Mouse (Mus musculus) heart, postnatal 0 days (tissue): ENCODE results near the gene Marcks. TPM values are rescaled to one million over a fixed set of nuclear protein-coding genes. Genes with fewer than 3 reads are reported as not detected.
A peak's percentile ranks its signal among the peaks of the same experiment; 100 is the strongest.

Source experiments
- ATAC-seq: fragments of 200-750 bp; cut with Nextera tagmentation; 2 replicates; pipeline ENCODE4 v1.8.0; 2017; ENCODE audit warnings: low read depth, moderate number of reproducible peaks, moderate library complexity; ENCODE audit not compliant: insufficient read depth
- DNase-seq: peaks from one replicate; pipeline ENCODE4 v3.0.0-alpha.2; 2016; ENCODE audit warnings: low spot score
- H3K27ac ChIP-seq: fragments of 300-500 bp; sonication (generic); 2 replicates; pipeline ENCODE4 v1.5.1; 2014; ENCODE audit warnings: low read depth, mild to moderate bottlenecking
- H3K27me3 ChIP-seq: fragments of 300-500 bp; sonication (generic); 2 replicates; pipeline ENCODE4 v1.6.1; 2014; ENCODE audit warnings: low read length, mixed read lengths; ENCODE audit not compliant: control insufficient read depth, insufficient read depth
- H3K36me3 ChIP-seq: fragments of 300-500 bp; sonication (generic); replicated peaks from 2 replicates; pipeline ENCODE4 v1.6.1; 2014; ENCODE audit warnings: low read length, mixed read lengths; ENCODE audit not compliant: control insufficient read depth, insufficient read depth
- H3K4me1 ChIP-seq: fragments of 300-500 bp; sonication (generic); 2 replicates; pipeline ENCODE4 v1.6.1; 2014; ENCODE audit warnings: antibody characterized with exemption; ENCODE audit not compliant: control insufficient read depth, insufficient read depth
- H3K4me2 ChIP-seq: fragments of 300-500 bp; sonication (generic); 2 replicates; pipeline ENCODE4 v1.6.1; 2014; ENCODE audit warnings: low read depth, mild to moderate bottlenecking, low read length, moderate library complexity
- H3K4me3 ChIP-seq: fragments of 300-500 bp; sonication (generic); 2 replicates; pipeline ENCODE4 v1.5.1; 2014; ENCODE audit warnings: low read depth, low read length
- H3K9ac ChIP-seq: fragments of 300-500 bp; sonication (generic); replicated peaks from 2 replicates; pipeline ENCODE4 v1.6.1; 2014; ENCODE audit warnings: low read depth, low read length, mixed read lengths
- H3K9me3 ChIP-seq: fragments of 300-500 bp; sonication (generic); replicated peaks from 2 replicates; pipeline ENCODE4 v1.6.1; 2016; ENCODE audit warnings: low read length; ENCODE audit not compliant: control insufficient read depth
- CTCF ChIP-seq: IDR thresholded peaks from 2 replicates; pipeline ENCODE4 v1.5.1; 2016; ENCODE audit warnings: antibody characterized with exemption, control low read depth, low read depth
- EP300 ChIP-seq: IDR thresholded peaks from 2 replicates; pipeline ENCODE4 v1.6.1; 2016; ENCODE audit warnings: antibody characterized with exemption, low read depth
- WGBS: fragments of 180-500 bp; shearing (Covaris S2); extraction: QIAGEN DNeasy Blood & Tissue Kit; methylation state at CpG from one replicate; pipeline ENCODE4 v1.1.7; 2014; 5-methylcytosine and 5-hydroxymethylcytosine counted together
- polyA plus RNA-seq: library from polyadenylated mRNA; unstranded; fragments of >200 nt; fragmentation: Nextera tagmentation; extraction: Ambion mirVana; gene quantifications from 2 replicates; pipeline ENCODE4 v1.2.1, GENCODE M21; 2015
- total RNA-seq: library from RNA; depleted of rRNA; stranded (reverse); fragments of >200 nt; gene quantifications from 2 replicates; pipeline ENCODE4 v1.2.3, GENCODE M21; 2014; ENCODE audit warnings: low replicate concordance

Gene Marcks
- total and polyA plus RNA-seq, 2 experiments from 2014 or later = 38.3 to 56.9 TPM

GRCm38 (mm10) chr10:37148016-37148415, 9.3 kb upstream of the Marcks start:
- Histone ChIP-seq H3K4me2 (no peak overlapping the region), H3K4me3 (no peak overlapping the region), H3K9me3 (no peaks in the 10 kb centered on the region), H3K27ac (no peak overlapping the region), H3K4me1 (no peaks in the 10 kb centered on the region), H3K9ac (no peak overlapping the region), H3K27me3 (no peaks in the 10 kb centered on the region), H3K36me3 (no peaks in the 10 kb centered on the region)
- ATAC-seq (no peak), DNase-seq (no peak)
- TF ChIP-seq CTCF (no peak), EP300 (no peak)
- 63% methylated on average over 3 of the region's 3 CpGs for WGBS

- H3K9ac ChIP-seq = no peak overlapping the region
- H3K36me3 ChIP-seq = no peaks in the 10 kb centered on the region
- H3K9me3 ChIP-seq = no peaks in the 10 kb centered on the region
- no peaks in the 10 kb centered on the region for H3K27me3 ChIP-seq
- TF ChIP-seq CTCF = no peak
- TF ChIP-seq EP300 = no peak
- no peak for ATAC-seq
- H3K4me1 ChIP-seq = no peaks in the 10 kb centered on the region
- H3K27ac ChIP-seq = no peak overlapping the region
- WGBS = 65% methylated on average over 1 of the region's 1 CpGs
- DNase-seq = no peak
- no peak overlapping the region for H3K4me3 ChIP-seq
- H3K4me2 ChIP-seq = no peak overlapping the region
Measured at GRCm38 (mm10) chr10:37145456-37145855, 6.7 kb upstream of the Marcks start.

GRCm38 (mm10) chr10:37141621-37142020, 2.9 kb upstream of the Marcks start:
- TF ChIP-seq EP300 = no peak
- WGBS = 66% methylated on average over 4 of the region's 4 CpGs
- Histone ChIP-seq H3K36me3 (no peaks in the 10 kb centered on the region), H3K27me3 (no peaks in the 10 kb centered on the region), H3K4me3 (peak overlapping the region; percentile 95), H3K27ac (peak overlapping the region; percentile 98), H3K9me3 (no peaks in the 10 kb centered on the region), H3K4me1 (no peaks in the 10 kb centered on the region), H3K4me2 (peak overlapping the region; percentile 63), H3K9ac (0 out of 2 replicates have a peak overlapping the region, but pooled peaks have one; percentile 98)
- ATAC-seq (no peak), DNase-seq (no peak)

GRCm38 (mm10) chr10:37140736-37141451, 2.2 kb upstream of the Marcks start:
- under 1% methylated on average over 33 of the region's 47 CpGs for WGBS
- no peaks in the 10 kb centered on the region for H3K27me3 ChIP-seq

GRCm38 (mm10) chr10:37140166-37140735, 1.5 kb upstream of the Marcks start:
- Histone ChIP-seq H3K4me1 (no peaks in the 10 kb centered on the region), H3K27ac (peak overlapping the region; percentile 98), H3K4me2 (peak overlapping the region; percentile 63), H3K9ac (peak overlapping the region; percentile 98), H3K4me3 (peak overlapping the region; percentile 95), H3K36me3 (no peaks in the 10 kb centered on the region), H3K27me3 (no peaks in the 10 kb centered on the region), H3K9me3 (no peaks in the 10 kb centered on the region)
- ATAC-seq = no peak
- peak; percentile 38 for DNase-seq
- TF ChIP-seq CTCF (no peak), EP300 (no peak)
- WGBS = under 1% methylated on average over 24 of the region's 24 CpGs

More at GRCm38 (mm10) chr10:37140736-37141451, 2.2 kb upstream of the Marcks start:
- no peaks in the 10 kb centered on the region for H3K36me3 ChIP-seq
- DNase-seq (peak; percentile 90), ATAC-seq (peak; percentile 74)
- no peaks in the 10 kb centered on the region for H3K9me3 ChIP-seq
- peak overlapping the region; percentile 98 for H3K9ac ChIP-seq
- TF ChIP-seq CTCF (no peak), EP300 (no peak)
- H3K4me2 ChIP-seq = peak overlapping the region; percentile 63
- H3K4me3 ChIP-seq = peak overlapping the region; percentile 95
- H3K4me1 ChIP-seq = no peaks in the 10 kb centered on the region
- H3K27ac ChIP-seq = peak overlapping the region; percentile 98
